Mouse (Mus musculus): ENCODE measurements around the gene Gm20867.
"Not testable (repeated sequence)": the region's sequence is repeated elsewhere in the genome, so short reads cannot be mapped to it uniquely, and the experiment has no call there.

Gm20867 gene

DNA sequence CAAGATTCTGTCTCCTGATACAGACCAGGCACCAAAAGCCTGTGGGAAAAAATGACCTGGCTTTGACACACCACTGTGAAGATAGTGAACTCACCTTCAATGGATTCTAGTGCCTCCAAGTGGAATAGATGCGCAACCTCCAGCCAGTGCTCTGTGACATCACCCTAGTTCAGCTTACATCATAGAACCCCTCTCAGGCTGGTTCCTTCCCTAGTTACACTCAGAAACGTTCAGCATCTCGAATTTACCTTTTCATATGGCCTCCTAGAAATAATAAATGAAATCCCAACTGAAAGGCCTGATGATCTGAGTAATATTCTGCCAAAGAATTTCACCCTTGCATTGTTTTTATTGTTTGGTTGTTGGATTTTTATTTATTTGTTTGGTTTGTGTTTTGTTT, at the start of gene Gm20867:
Gm20867 (minus strand) TSS at position 101 of the 400 bp plus-strand sequence.
- DNase-seq (ENCODE audit: low spot score) = not testable (repeated sequence)

Measured in urinary bladder, postnatal 25 days (tissue).